Mouse (Mus musculus) retina, postnatal 7 days (tissue): Measurements from ENCODE around the gene Srebf2.

Source experiments
- DNase-seq: peaks from one replicate; pipeline ENCODE4 v3.0.0-alpha.2; 2012; ENCODE audit warnings: low read depth, low spot score

The Srebf2 gene

DNA sequence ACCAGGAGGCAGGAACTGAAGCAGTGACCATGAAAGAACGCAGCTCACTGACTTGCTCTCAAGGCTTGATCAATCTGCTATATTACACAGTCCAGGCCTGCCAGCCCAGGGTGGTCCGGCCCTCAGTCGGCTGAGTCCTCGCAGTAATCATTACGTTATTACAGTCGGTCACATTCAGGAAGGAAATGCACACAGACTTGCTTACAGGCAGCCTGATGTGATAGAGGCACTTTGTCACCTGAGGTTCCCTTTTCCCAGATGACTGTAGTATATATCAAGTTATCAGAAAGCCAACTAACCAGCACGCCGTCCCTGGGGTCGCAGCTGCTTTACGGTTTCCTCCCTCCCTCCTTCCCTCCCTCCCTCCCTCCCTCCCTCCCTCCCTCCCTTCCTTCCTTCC lies 9.9 kb downstream of the Srebf2 start:
- no peak for DNase-seq

DNA sequence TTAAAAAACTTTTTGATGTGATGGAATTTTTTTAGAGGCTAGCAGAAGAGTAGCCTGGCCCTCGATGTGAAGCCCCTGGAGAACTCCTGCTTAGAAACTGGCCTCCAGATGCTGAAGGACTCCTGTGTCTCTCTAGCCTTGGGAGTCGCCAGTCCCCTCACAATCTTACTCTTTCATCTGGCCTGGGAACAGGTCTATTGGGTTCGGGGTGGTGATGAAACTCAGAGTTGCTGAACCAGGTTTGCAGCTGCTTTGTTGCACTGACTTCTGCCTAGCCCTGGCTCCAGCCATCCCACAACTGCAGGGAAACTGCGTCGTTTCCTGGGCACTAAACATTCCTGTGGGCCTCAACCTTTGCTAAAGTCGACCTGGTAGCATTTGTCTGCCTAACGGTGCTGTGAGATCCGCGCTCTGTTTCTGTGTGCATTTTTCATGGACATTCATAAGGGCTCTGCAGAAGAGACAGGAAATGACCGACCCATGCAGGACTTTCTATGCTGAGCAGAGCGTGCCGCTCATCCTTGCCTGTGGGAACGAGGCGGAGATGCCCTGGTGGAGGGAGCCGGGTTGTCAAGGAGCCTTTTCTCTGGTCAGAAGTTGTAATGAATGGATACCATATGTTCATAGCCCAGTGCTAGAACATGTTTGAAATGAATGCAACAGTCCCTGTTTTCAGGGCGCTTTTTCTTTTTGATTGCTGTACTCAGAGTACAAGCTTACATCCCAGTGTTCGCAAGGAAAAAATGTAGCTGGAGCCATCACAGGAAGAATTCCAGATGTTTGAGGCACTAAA lies 11.5 kb downstream of the Srebf2 start:
- no peak for DNase-seq

DNA sequence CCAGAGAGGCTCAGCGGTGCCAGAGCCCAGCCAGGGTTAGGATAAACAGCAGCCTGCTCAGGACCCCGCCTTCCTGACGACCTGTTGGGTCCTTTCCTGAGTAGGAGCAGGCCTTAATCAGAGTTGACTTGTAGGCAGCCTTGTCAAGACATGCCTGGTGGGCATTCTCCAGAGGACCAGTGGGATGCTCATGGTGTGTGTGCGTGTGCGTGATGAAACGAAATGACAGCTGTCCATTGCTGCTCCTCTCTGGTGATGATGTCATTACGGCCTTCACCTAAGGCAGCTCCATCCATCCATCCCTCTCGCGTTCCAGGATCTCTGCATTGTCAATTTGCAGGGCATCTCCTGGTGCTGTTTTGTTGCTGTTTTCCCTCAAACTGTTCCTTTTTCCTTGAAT lies 12.5 kb downstream of the Srebf2 start:
- DNase-seq: no peak

DNA sequence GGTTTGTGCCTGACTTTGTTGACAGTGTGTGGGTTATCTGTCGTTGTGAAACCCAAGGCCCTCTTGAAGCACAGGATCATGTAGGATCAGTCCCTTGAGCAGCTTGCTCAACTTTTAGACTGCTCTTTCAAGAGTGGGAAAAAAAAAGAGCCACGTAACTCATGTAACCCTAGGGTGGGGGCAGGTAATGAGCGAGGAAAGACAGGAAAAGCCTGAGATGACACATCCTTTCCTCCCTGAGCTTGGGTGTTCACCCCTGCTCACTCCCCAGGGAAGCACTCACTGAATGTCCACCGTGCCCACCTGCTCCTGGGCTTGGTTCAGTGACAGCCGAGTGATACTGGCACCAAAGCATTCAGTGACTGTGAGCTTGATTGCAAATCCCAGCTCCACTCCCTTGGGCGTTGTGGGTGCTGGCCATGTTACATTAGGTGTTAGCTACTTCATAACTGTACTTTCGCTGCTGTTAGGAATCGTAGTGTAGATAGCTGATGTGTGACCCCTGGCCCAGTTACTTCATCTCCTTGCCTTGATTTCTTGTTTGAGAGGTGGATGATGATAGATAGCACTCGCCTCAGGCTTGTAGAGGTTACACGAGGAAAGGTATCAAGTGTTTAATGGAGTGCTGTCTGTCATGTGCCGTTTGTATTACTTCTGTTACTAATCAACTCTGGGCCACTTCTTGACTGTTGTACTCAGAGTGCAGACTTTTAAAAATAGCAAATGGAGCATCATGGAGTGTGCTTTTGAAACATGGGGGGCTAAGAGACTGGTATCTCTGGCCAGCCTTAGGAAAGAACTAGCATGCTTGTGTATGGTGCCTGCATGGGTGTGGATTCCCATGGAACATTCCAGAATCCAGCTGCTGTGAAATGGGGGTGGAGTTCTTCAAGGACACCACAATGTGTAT lies 14.0 kb downstream of the Srebf2 start:
- no peak for DNase-seq

DNA sequence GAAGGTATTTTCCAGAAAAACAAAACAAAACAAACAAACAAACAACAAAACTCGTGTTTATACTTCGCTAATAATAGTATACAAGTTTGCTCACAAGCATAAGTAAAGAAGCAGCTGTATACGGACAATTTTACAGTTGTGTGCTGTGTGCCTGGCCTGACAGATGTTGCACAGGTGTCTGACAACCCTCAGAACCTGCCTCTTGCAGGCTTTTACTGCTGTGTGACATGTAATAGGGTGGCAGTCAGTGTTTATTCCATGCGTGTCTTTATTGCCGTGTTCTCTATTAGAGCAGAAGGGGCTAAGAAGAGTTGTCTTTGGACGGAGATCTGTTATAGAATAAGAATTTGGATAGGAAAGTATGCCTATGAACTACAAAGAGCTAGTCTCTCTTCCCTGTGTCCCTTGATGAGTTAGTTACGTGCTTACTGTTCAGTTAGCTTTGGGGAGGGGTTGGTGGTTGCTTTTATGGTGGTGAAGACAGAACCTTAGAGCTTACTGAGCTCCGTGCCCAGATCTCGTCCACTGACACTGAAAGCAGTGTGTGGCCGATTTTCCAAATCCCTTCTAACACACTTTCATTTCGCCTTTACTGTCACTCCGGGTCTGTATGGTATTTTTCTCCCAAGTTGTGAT lies 15.1 kb downstream of the Srebf2 start:
- no peak for DNase-seq

DNA sequence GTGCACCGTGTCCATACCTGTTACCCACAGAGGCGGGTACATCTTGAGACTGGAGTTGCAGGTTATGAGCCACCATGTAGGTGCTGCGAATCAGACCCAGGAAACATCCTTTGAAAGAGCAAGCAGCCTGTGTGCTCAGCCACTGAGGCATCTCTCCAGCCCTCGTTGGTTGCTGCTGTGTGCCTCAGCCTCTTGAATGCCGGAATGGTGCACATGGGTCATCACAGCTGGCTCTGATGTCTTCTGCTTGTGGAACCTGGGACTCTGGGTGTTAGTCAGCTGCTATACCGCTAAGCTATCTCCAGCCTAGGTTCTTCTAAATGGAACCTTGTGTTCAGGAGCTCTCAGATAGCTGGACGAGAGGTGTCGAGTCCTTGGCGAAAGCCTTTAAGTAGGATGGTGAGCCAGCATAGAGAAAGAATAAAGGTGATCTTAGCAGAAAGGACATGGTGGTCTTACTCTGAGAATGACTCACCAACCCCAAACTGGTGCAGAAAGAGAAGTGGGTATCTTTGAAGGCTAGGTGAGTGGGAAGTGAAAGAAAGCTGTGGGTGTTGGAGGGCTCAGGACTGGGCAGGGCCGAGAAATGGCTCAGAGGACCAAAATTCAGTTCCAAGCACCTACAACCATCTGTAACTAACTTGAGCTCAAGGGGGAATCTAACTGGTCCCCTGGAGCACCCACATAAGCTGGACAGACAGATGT lies 16.5 kb downstream of the Srebf2 start:
- DNase-seq: no peak

DNA sequence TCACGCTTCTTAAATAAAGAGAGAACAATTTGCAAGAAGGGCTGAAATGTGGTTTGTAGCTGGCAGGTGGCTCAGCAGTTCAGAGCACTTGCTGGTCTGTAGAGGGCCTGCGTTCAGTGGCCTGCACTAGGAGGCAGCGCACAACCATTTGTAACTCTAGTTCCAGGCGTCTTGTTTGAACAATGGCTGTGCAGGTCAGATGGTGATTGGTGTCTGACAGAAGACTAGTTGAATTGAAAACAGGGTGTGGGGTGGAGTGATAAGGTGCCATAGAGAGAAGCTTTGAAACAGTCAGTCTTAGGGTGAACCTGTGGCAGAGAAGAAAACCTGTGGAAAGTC lies 17.0 kb downstream of the Srebf2 start:
- DNase-seq: no peak

DNA sequence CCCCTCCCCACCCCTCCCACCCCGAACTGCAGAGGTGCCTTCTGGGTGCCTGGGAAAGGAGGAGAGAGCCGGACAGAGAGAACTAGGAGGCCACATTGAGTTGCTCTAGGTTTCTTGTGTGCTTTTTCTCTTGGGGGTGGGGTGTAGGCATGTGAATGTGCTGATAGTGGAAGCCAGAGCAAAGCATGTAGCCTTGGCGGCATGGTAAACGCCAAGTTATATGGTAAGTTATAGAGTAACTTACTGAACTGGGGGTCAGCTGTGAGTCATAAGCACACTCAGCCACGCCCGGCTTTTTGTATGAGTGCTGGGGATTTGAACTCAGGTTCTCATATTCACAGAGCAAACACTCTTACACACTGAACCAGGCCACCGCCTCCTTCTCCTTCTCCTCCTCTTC lies 17.5 kb downstream of the Srebf2 start:
- no peak for DNase-seq

DNA sequence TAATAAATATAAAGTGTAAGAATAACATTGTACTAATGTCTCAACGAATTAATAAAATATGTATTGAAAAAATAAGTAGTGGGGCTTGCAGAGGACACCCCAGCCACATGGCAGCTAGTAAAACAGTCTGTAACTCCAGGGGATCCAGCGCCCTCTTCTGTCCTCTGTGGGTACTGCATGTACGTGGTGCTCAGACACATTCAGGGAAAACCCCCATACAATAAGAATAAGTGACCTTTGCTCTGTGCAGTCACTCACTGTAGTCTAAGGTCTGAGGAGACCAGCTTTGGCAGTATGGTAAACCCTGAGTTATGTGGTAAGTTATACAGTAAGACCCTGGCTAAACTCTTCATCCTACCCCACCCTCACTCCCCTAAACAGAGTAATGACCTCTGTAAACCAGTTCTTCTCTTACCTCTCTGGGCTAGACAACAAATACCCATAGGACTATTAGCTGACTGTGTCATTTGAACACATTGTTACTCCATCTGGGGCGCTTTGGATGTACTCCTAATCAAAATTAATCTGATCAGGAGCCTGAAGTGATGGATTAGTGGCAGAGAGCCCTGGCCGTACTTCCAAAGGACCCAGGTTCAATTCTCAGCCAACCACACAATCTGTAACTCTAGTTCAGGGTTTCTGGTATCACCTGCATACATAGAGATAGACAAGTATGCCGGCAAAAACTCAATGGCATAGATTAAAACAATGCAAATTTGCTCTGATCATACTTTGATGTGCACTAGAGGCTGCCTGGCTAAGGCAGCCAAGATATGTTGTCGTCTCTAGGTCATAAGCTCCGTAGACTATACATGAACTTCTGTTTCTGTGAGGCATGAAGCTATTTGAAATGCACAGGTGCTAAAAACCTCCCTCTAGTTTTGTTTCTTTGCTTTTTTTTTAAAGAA lies 18.6 kb downstream of the Srebf2 start:
- peak; percentile 64 for DNase-seq

DNA sequence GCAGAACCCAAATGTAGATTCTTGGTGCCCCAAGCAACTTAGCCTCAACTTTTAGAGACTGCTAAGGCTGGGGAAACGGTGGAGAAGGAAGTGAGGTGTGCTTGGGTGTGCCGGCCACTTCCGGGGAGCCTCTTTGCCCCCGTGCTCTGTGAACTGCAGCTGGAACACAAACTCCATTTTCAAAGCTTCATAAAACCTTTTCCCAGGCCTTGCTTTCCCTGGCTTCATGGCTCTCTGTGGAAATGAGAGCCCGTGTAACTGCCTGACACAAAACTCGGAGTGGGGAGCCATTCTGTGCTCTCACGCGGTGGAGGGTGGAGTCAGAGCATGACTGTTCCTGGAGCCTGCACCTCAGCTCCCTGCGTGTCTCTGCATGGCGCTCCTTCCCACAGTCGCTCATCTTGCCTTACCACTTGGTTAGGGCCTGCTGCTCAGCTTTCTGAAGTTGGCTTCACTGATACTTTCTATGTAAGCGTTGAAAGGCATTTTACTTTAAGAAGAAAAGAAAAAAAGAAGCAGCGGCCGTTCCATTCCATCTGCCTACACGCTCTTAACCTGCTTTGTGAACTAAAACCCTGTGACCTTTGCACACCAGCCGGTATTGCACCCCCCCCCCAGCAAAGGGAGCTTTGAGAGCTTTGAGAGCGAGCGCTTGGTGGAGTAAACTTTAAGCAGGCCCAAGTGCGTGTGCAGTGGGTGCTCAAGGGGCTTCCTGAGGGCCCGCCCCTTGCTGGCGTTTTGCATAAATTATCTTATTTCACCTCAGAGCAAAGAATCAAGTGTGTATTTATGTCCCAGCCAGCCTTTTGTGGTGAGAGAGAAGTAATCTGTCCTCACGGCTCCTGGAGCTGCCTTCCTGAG lies 19.5 kb downstream of the Srebf2 start:
- no peak for DNase-seq

DNA sequence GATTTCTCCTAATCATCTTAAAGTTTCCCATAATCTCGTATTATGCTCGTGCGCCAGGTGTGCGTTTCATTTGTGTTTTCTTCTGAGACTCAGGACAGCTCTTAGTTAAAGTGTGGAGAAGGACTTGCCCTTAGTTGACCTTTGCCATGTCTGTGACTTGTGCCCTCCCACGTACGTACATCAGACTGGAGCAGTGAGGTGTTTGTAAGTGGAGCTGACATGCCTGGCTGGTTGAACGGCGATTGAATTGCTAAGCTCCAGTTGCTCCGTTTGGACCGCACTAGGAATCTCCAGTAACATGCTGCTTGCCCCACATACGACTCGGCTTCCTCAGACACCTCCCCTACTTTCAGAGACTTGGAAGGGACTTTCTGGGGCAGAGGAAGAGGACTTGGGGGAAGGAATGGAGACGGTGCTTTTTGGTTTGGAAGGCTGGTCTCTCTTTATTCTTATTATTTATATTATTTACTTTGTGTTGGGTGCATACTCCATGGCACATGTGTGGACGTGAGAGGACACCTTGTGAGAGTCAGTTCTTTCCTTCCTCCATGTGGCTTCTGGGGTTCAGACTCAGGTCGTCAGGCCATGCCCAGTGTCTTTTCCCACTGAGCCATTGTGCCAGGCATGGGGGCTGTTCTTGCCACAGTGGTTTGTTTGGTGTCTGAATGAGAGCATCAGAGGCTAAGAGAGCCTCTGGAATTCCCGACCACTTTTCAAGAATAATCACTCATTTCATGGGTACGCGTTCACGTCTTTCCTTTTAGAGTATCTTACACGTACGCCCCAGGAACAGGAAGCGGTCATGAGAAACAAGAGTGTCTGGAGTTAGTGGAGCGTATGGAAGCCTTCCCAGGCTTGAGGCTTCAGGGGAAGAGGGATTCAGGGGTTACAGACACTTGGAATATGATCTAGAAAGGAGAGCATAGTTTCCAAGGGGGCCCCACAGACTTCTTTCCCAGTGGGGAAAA lies 20.5 kb downstream of the Srebf2 start:
- no peak for DNase-seq

DNA sequence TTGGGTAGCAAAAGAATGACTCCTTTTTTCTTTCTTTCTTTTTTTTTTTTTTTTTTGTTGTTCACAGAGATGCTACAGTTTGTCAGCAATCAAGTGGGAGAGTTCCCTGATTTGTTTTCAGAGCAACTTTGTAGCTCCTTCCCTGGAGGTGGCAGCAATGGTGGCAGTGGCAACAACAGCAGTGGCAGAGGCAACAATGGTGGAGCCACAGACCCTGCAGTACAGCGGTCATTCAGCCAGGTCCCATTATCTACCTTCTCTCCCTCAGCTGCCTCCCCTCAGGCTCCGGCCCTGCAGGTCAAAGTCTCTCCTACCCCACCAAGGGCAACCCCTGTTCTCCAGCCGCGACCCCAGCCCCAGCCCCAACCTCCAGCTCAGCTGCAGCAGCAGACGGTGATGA lies 22.7 kb downstream of the Srebf2 start:
- no peak for DNase-seq

DNA sequence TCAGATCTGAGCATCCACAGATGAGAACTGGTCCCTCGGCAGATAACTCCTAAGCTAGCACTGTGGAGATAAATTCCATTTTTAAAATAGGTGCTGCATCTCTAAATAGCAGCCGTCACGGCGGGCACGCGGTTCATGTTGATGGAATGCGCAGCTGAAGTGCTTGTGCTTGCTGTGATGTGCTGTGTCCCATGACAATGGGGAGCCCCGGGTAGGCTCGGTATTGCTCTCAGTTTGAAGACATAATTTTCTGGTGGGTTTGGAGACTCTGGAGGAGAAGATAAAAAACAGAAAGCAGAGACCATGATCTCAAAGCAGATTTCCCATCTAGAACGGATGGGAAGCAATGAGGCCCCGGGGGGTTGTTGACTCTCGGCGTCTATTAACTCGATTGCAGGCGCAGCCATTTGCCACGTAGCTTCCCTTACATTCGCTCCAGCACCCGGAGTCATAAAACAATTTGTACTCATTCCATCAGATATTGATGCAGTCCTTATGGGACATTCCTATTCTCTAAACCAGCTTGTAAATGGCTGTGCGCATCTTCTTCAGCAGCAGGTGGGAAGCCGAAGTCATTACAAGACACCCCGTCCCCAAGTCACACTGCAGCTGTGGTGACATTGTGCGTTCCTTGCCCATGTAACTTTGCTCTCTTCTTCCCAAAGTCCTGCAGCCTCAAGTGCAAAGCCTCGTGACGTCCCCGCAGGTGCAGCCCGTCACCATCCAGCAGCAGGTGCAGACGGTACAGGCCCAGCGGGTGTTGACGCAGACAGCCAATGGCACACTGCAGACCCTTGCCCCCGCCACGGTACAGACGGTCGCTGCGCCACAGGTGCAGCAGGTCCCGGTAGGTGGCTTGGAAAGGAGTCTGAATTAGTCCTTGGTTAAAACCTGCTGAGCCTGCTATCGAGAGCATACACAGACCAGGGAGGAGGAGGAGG lies 23.7 kb downstream of the Srebf2 start:
- no peak for DNase-seq

DNA sequence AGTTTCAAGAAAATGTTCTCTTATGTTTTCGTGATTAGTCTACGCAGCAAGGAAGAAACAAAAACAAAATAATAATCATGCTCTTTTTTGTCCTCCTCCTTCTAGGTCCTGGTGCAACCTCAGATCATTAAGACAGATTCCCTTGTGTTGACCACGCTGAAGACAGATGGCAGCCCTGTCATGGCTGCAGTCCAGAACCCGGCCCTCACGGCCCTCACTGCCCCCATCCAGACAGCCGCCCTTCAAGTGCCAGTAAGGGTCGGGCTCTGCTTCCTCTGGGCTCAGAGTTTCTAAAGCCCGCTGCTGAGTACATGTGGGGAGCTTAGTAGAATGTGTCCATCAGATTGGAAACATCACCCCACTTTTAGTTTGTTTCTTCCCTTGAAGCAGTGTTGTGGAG lies 25.7 kb downstream of the Srebf2 start:
- DNase-seq: no peak

DNA sequence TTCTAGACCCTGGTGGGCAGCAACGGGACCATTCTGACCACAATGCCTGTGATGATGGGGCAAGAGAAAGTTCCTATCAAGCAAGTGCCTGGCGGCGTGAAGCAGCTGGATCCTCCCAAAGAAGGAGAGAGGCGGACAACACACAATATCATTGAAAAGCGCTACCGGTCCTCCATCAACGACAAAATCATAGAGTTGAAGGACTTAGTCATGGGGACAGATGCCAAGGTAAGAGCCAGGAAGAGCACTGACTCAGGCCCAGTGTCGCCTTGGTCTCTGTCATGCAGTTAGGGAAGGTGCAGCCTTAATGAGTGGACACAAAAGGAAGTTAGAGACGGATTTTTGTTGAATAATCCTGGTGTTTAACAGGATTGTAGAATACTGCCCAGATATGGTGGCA lies 28.1 kb downstream of the Srebf2 start:
- DNase-seq: no peak

DNA sequence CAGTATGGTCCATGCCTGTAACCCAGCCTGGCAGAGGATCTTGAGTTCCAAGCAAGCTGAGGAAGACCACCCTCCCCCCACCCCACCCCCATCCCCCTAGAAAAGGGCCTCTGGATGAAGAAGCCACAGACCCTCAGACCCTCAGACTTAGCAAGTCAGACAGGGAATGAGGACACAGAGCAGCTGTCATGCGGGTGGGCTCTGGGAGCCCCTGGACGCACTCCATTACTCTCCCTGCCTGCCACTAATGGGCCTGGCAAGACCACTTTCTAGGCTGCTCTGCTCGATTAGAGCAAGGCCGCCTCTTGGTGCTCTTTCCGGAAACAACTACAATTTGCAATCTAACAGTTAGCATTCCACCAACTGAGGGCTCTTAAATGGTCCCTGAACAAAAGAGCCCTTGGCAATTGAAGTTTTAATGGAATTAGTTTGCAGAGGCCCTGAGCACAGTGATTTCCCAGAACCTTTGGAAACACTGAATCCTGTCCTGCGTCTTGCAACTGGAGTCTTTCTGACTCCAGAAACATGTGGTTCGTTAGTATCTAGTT lies 30.8 kb downstream of the Srebf2 start:
- no peak for DNase-seq

DNA sequence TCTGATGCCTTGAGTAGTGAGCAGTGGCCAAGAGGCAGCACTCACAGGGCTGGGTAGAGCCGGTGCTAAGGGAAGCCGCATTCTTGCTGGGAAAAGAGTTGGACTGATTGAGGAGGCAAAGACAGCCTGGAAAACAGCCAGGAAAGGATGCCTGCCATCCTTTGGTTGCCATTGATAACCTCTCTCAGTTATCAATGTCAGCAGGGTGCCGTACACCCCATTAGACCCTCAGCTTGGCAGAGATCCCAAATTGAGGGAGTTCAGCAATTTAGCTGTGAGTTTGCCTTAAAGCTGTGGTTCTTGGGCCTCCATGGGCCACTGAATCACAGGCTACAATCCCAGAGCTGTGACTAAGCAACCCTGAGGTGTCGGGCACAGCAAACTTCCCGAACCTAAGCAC lies 34.1 kb downstream of the Srebf2 start:
- DNase-seq: no peak
